Mouse (Mus musculus): ENCODE data around the gene Nuak2. TPM values are rescaled to one million over a fixed set of nuclear protein-coding genes. Genes with fewer than 3 reads are reported as not detected.

Gene Nuak2
- polyA plus RNA-seq, 1 experiment = 0.87 TPM

- H3K4me1 ChIP-seq (ENCODE audit: control insufficient read depth, insufficient read depth, insufficient read length, low read length) = no peaks in the 10 kb centered on the region
- H3K4me3 ChIP-seq (ENCODE audit: insufficient read depth, low read depth, low read length) = no peak overlapping the region
- no peak overlapping the region for H3K27ac ChIP-seq (replicated peaks; ENCODE audit: low read depth, low read length)
Measured at GRCm38 (mm10) chr1:132308674-132309073, 7.3 kb upstream of the Nuak2 start.

GRCm38 (mm10) chr1:132310754-132311153, 5.2 kb upstream of the Nuak2 start:
- H3K4me3 ChIP-seq (ENCODE audit: insufficient read depth, low read depth, low read length) = no peak overlapping the region
- no peaks in the 10 kb centered on the region for H3K4me1 ChIP-seq (ENCODE audit: control insufficient read depth, insufficient read depth, insufficient read length, low read length)
- H3K27ac ChIP-seq (replicated peaks; ENCODE audit: low read depth, low read length) = no peak overlapping the region

GRCm38 (mm10) chr1:132311174-132311859, 4.6 kb upstream of the Nuak2 start:
- H3K4me3 ChIP-seq (ENCODE audit: insufficient read depth, low read depth, low read length) = no peak overlapping the region
- H3K4me1 ChIP-seq (ENCODE audit: control insufficient read depth, insufficient read depth, insufficient read length, low read length) = no peaks in the 10 kb centered on the region
- H3K27ac ChIP-seq (replicated peaks; ENCODE audit: low read depth, low read length) = no peak overlapping the region

- no peak overlapping the region for H3K27ac ChIP-seq (replicated peaks; ENCODE audit: low read depth, low read length)
- no peaks in the 10 kb centered on the region; the same call in 1 of the 2 replicates for H3K4me1 ChIP-seq (ENCODE audit: control insufficient read depth, insufficient read depth, insufficient read length, low read length)
- no peak overlapping the region for H3K4me3 ChIP-seq (ENCODE audit: insufficient read depth, low read depth, low read length)
Measured at GRCm38 (mm10) chr1:132312043-132312442, 3.9 kb upstream of the Nuak2 start.

- Histone ChIP-seq H3K27ac (replicated peaks; ENCODE audit: low read depth, low read length) (no peak overlapping the region), H3K4me1 (ENCODE audit: control insufficient read depth, insufficient read depth, insufficient read length, low read length) (peaks cover 4% of the 10 kb centered on the region; the same call in 1 of the 2 replicates), H3K4me3 (ENCODE audit: insufficient read depth, low read depth, low read length) (no peak overlapping the region)
Measured at GRCm38 (mm10) chr1:132312703-132313102, 3.2 kb upstream of the Nuak2 start.

GRCm38 (mm10) chr1:132316625-132316994, 684 bp downstream of the Nuak2 start:
- Histone ChIP-seq H3K4me1 (ENCODE audit: control insufficient read depth, insufficient read depth, insufficient read length, low read length) (peaks cover 16% of the 10 kb centered on the region), H3K27ac (replicated peaks; ENCODE audit: low read depth, low read length) (peak overlapping the region; percentile 78), H3K4me3 (ENCODE audit: insufficient read depth, low read depth, low read length) (peak overlapping the region; percentile 80)

GRCm38 (mm10) chr1:132317413-132317812, 1.5 kb downstream of the Nuak2 start:
- peak overlapping the region; percentile 59 for H3K27ac ChIP-seq (replicated peaks; ENCODE audit: low read depth, low read length)
- H3K4me3 ChIP-seq (ENCODE audit: insufficient read depth, low read depth, low read length) = peak overlapping the region; percentile 80
- H3K4me1 ChIP-seq (ENCODE audit: control insufficient read depth, insufficient read depth, insufficient read length, low read length) = peaks cover 17% of the 10 kb centered on the region

- peak overlapping the region; percentile 59; the same call in 1 of the 2 replicates for H3K27ac ChIP-seq (replicated peaks; ENCODE audit: low read depth, low read length)
- peaks cover 20% of the 10 kb centered on the region for H3K4me1 ChIP-seq (ENCODE audit: control insufficient read depth, insufficient read depth, insufficient read length, low read length)
- no peak overlapping the region for H3K4me3 ChIP-seq (ENCODE audit: insufficient read depth, low read depth, low read length)
Measured at GRCm38 (mm10) chr1:132317894-132318863, 2.3 kb downstream of the Nuak2 start.

- Histone ChIP-seq H3K4me1 (ENCODE audit: control insufficient read depth, insufficient read depth, insufficient read length, low read length) (peaks cover 20% of the 10 kb centered on the region), H3K4me3 (ENCODE audit: insufficient read depth, low read depth, low read length) (no peak overlapping the region), H3K27ac (replicated peaks; ENCODE audit: low read depth, low read length) (no peak overlapping the region)
Measured at GRCm38 (mm10) chr1:132319242-132319641, 3.3 kb downstream of the Nuak2 start.

GRCm38 (mm10) chr1:132321821-132322580, 6.1 kb downstream of the Nuak2 start:
- peak overlapping the region; percentile 14 for H3K27ac ChIP-seq (replicated peaks; ENCODE audit: low read depth, low read length)

GRCm38 (mm10) chr1:132322711-132323542, 7.0 kb downstream of the Nuak2 start:
- H3K27ac ChIP-seq (replicated peaks; ENCODE audit: low read depth, low read length) = peak overlapping the region; percentile 43
- H3K4me1 ChIP-seq (ENCODE audit: control insufficient read depth, insufficient read depth, insufficient read length, low read length) = peaks cover 17% of the 10 kb centered on the region
- no peak overlapping the region for H3K4me3 ChIP-seq (ENCODE audit: insufficient read depth, low read depth, low read length)

More at GRCm38 (mm10) chr1:132321821-132322580, 6.1 kb downstream of the Nuak2 start:
- Histone ChIP-seq H3K4me3 (ENCODE audit: insufficient read depth, low read depth, low read length) (no peak overlapping the region), H3K4me1 (ENCODE audit: control insufficient read depth, insufficient read depth, insufficient read length, low read length) (peaks cover 20% of the 10 kb centered on the region)

GRCm38 (mm10) chr1:132326777-132327176, 10.9 kb downstream of the Nuak2 start:
- H3K4me1 ChIP-seq (ENCODE audit: control insufficient read depth, insufficient read depth, insufficient read length, low read length) = peaks cover 13% of the 10 kb centered on the region
- no peak overlapping the region for H3K27ac ChIP-seq (replicated peaks; ENCODE audit: low read depth, low read length)
- no peak overlapping the region for H3K4me3 ChIP-seq (ENCODE audit: insufficient read depth, low read depth, low read length)

- no peak overlapping the region for H3K4me3 ChIP-seq (ENCODE audit: insufficient read depth, low read depth, low read length)
- H3K4me1 ChIP-seq (ENCODE audit: control insufficient read depth, insufficient read depth, insufficient read length, low read length) = peaks cover 12% of the 10 kb centered on the region
- no peak overlapping the region for H3K27ac ChIP-seq (replicated peaks; ENCODE audit: low read depth, low read length)
Measured at GRCm38 (mm10) chr1:132327477-132327876, 11.6 kb downstream of the Nuak2 start.

GRCm38 (mm10) chr1:132328565-132328964, 12.6 kb downstream of the Nuak2 start:
- Histone ChIP-seq H3K4me3 (ENCODE audit: insufficient read depth, low read depth, low read length) (no peak overlapping the region), H3K27ac (replicated peaks; ENCODE audit: low read depth, low read length) (no peak overlapping the region), H3K4me1 (ENCODE audit: control insufficient read depth, insufficient read depth, insufficient read length, low read length) (peaks cover 11% of the 10 kb centered on the region; the same call in 1 of the 2 replicates)

Data from brown adipose tissue, adult 24 weeks (tissue).